Comparison of ENCODE assay signal across 20 mouse cellular contexts in the genomic region with DNA sequence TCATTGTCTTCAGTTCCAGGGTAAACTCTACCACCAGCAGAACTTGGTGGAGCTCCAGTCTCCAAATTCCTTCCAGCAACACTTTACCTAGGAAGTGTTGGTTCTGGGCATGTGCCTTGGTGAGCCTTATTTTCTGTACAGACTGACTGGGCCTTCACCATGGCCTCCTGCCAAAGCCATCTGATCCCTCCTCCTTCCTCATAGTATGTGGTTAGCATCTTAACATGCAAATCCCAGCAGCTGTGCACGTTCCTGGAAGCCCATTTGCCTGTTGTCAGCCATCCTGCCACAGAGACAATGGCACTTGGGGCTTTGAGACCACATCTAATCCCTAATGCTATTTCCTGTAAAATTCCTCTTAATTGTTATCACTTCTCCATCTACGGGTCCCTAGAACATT.
DNase-seq lines count a peak whose midpoint lies in the region; ATAC-seq and TF ChIP-seq lines count a peak whose summit lies in the region.
"Had no signal": no experiment of that assay in that cellular context is flagged by ENCODE, and none has a peak within 500 bp of the region (broad histone marks: within the 10 kb centered on the region; RNA-seq: fewer than 3 reads in every experiment).

No protein-coding gene starts in this region.

- peak; percentile 66 for ATAC-seq in forebrain, embryonic 14.5 days
- ATAC-seq in forebrain, embryonic 11.5 days (replicated peaks; ENCODE audit: low FRiP score): no peak
- ATAC-seq in midbrain, embryonic 11.5 days (ENCODE audit: low FRiP score): peak; percentile 48; the same call in 1 of the 2 replicates
- no peak for ATAC-seq in midbrain, embryonic 16.5 days
- ATAC-seq in midbrain, embryonic 14.5 days (ENCODE audit: low FRiP score, low TSS enrichment): no peak
- ATAC-seq: intestine, embryonic 15.5 days; liver, postnatal 0 days; Patski had no signal

- no peaks in the 10 kb centered on the region for H3K27me3 ChIP-seq in forebrain, embryonic 14.5 days (replicated peaks; ENCODE audit: control insufficient read depth, insufficient read depth, low read length)
- no peaks in the 10 kb centered on the region for H3K27me3 ChIP-seq in forebrain, embryonic 11.5 days (ENCODE audit: control insufficient read depth, insufficient read depth, low read length)
- no peaks in the 10 kb centered on the region for H3K27me3 ChIP-seq in midbrain, embryonic 11.5 days (ENCODE audit: control insufficient read depth, insufficient read depth, low read length)
- H3K27me3 ChIP-seq in midbrain, embryonic 16.5 days (ENCODE audit: control insufficient read depth, insufficient read depth, low read depth, low read length): no peaks in the 10 kb centered on the region
- H3K27me3 ChIP-seq in midbrain, embryonic 14.5 days (ENCODE audit: control insufficient read depth, insufficient read depth, low read length): no peaks in the 10 kb centered on the region
- H3K27me3 ChIP-seq in kidney, adult 2 months (replicated peaks; ENCODE audit: control insufficient read depth, insufficient read depth, low read length): no peaks in the 10 kb centered on the region
- H3K27me3 ChIP-seq: embryonic facial prominence, embryonic 13.5 days; intestine, embryonic 15.5 days; Patski had no signal

- H3K36me3 ChIP-seq in forebrain, embryonic 14.5 days (ENCODE audit: control insufficient read depth, insufficient read depth, low read length): no peaks in the 10 kb centered on the region
- H3K36me3 ChIP-seq in forebrain, embryonic 11.5 days (ENCODE audit: control insufficient read depth, insufficient read depth, low read length): no peaks in the 10 kb centered on the region
- H3K36me3 ChIP-seq in midbrain, embryonic 11.5 days (ENCODE audit: control insufficient read depth, insufficient read depth, low read length): no peaks in the 10 kb centered on the region
- no peaks in the 10 kb centered on the region for H3K36me3 ChIP-seq in midbrain, embryonic 16.5 days (ENCODE audit: control insufficient read depth, insufficient read depth, low read length)
- no peaks in the 10 kb centered on the region for H3K36me3 ChIP-seq in midbrain, embryonic 14.5 days (ENCODE audit: control insufficient read depth, insufficient read depth, low read length)
- H3K36me3 ChIP-seq in kidney, adult 2 months (ENCODE audit: control insufficient read depth, insufficient read depth, low read length): no peaks in the 10 kb centered on the region
- H3K36me3 ChIP-seq: embryonic facial prominence, embryonic 13.5 days; G1E; intestine, embryonic 15.5 days had no signal

- no peak overlapping the region for H3K4me2 ChIP-seq in forebrain, embryonic 14.5 days (ENCODE audit: low read length)
- H3K4me2 ChIP-seq in forebrain, embryonic 11.5 days (ENCODE audit: low read depth, low read length, severe bottlenecking): no peak overlapping the region
- H3K4me2 ChIP-seq in midbrain, embryonic 11.5 days: no peak overlapping the region
- no peak overlapping the region for H3K4me2 ChIP-seq in midbrain, embryonic 16.5 days (ENCODE audit: low read length)
- H3K4me2 ChIP-seq in midbrain, embryonic 14.5 days (ENCODE audit: low read length): no peak overlapping the region
- H3K4me2 ChIP-seq: embryonic facial prominence, embryonic 13.5 days; heart, embryonic 11.5 days; intestine, embryonic 15.5 days had no signal

- H3K4me1 ChIP-seq in forebrain, embryonic 14.5 days (ENCODE audit: control insufficient read depth, insufficient read depth, low read length): 0 out of 2 replicates have a peak, but pooled peaks cover 3% of the 10 kb centered on the region
- H3K4me1 ChIP-seq in forebrain, embryonic 11.5 days (replicated peaks; ENCODE audit: control insufficient read depth, insufficient read depth, low read length): 0 out of 2 replicates have a peak, but pooled peaks cover 2% of the 10 kb centered on the region
- peaks cover 8% of the 10 kb centered on the region for H3K4me1 ChIP-seq in midbrain, embryonic 11.5 days (ENCODE audit: control insufficient read depth, insufficient read depth, low read length)
- no peaks in the 10 kb centered on the region for H3K4me1 ChIP-seq in midbrain, embryonic 16.5 days (ENCODE audit: control insufficient read depth, insufficient read depth, low read length)
- peaks cover 6% of the 10 kb centered on the region for H3K4me1 ChIP-seq in midbrain, embryonic 14.5 days (ENCODE audit: control insufficient read depth, insufficient read depth, low read length)
- H3K4me1 ChIP-seq in kidney, adult 2 months (ENCODE audit: control insufficient read depth, insufficient read depth, low read length): no peaks in the 10 kb centered on the region
- H3K4me1 ChIP-seq: embryonic facial prominence, embryonic 13.5 days; intestine, embryonic 15.5 days had no signal

- H3K9ac ChIP-seq in forebrain, embryonic 14.5 days (ENCODE audit: low read length): no peak overlapping the region
- H3K9ac ChIP-seq in forebrain, embryonic 11.5 days (ENCODE audit: low read length): no peak overlapping the region
- no peak overlapping the region for H3K9ac ChIP-seq in midbrain, embryonic 11.5 days (ENCODE audit: low read length)
- no peak overlapping the region for H3K9ac ChIP-seq in midbrain, embryonic 16.5 days (ENCODE audit: low read depth, low read length)
- H3K9ac ChIP-seq in midbrain, embryonic 14.5 days (replicated peaks; ENCODE audit: low read length): no peak overlapping the region
- H3K9ac ChIP-seq: embryonic facial prominence, embryonic 13.5 days; intestine, embryonic 15.5 days; liver, postnatal 0 days had no signal

- no peak for TF ChIP-seq CTCF in brain, embryonic 14.5 days (IDR thresholded peaks at IDR 0.05; ENCODE audit: borderline replicate concordance, extremely low read depth, insufficient read depth, insufficient read length)
- TF ChIP-seq CTCF in kidney, adult 2 months (conservative IDR thresholded peaks at IDR 0.05; ENCODE audit: insufficient read depth, insufficient read length, low read depth, low read length): no peak

- no peaks in the 10 kb centered on the region for H3K9me3 ChIP-seq in forebrain, embryonic 14.5 days (replicated peaks; ENCODE audit: control insufficient read depth, low read length)
- H3K9me3 ChIP-seq in forebrain, embryonic 11.5 days (ENCODE audit: control insufficient read depth, low read length): no peaks in the 10 kb centered on the region
- H3K9me3 ChIP-seq in midbrain, embryonic 11.5 days (ENCODE audit: control insufficient read depth, low read length): no peaks in the 10 kb centered on the region
- H3K9me3 ChIP-seq in midbrain, embryonic 16.5 days (replicated peaks; ENCODE audit: control insufficient read depth, low read length, poor library complexity, severe bottlenecking): no peaks in the 10 kb centered on the region
- H3K9me3 ChIP-seq in midbrain, embryonic 14.5 days (ENCODE audit: control insufficient read depth, low read length): no peaks in the 10 kb centered on the region
- H3K9me3 ChIP-seq: embryonic facial prominence, embryonic 13.5 days; intestine, embryonic 15.5 days had no signal

- TF ChIP-seq POLR2A in brain, embryonic 14.5 days (IDR thresholded peaks at IDR 0.05; ENCODE audit: borderline replicate concordance, extremely low read depth, insufficient read depth, insufficient read length, poor library complexity, severe bottlenecking): no peak
- TF ChIP-seq POLR2A in kidney, adult 2 months (IDR thresholded peaks at IDR 0.05; ENCODE audit: low read depth, low read length): no peak

- peak; percentile 68 for DNase-seq in forebrain, embryonic 14.5 days (ENCODE audit: low spot score)
- DNase-seq in forebrain, embryonic 11.5 days (ENCODE audit: low spot score): no peak
- no peak for DNase-seq in midbrain, embryonic 11.5 days (ENCODE audit: low spot score, missing footprints)
- DNase-seq in brain, embryonic 14.5 days (ENCODE audit: low read depth): peak; percentile 84
- peak; percentile 69 for DNase-seq in midbrain, embryonic 14.5 days
- DNase-seq in kidney, adult 2 months: no peak
- DNase-seq: adrenal gland, adult 2 months; cerebellum, adult 18-20 months; cerebellum, postnatal 25 days; kidney, adult 9 months; kidney, postnatal 14 days; liver, postnatal 0 days; lung, postnatal 10 days; right cerebral cortex, postnatal 25 days had no signal

- no peak overlapping the region for H3K27ac ChIP-seq in forebrain, embryonic 14.5 days (ENCODE audit: low read depth, low read length)
- no peak overlapping the region for H3K27ac ChIP-seq in forebrain, embryonic 11.5 days (ENCODE audit: low read depth, low read length)
- H3K27ac ChIP-seq in midbrain, embryonic 11.5 days (ENCODE audit: low read depth, low read length): no peak overlapping the region
- H3K27ac ChIP-seq in midbrain, embryonic 16.5 days (ENCODE audit: low read length): no peak overlapping the region
- peak overlapping the region; percentile 21; the same call in 1 of the 2 replicates for H3K27ac ChIP-seq in midbrain, embryonic 14.5 days (replicated peaks; ENCODE audit: low read depth, low read length)
- no peak overlapping the region for H3K27ac ChIP-seq in kidney, adult 2 months (ENCODE audit: insufficient read depth, low read depth, low read length)
- H3K27ac ChIP-seq: embryonic facial prominence, embryonic 13.5 days; intestine, embryonic 15.5 days had no signal

- 9% methylated on average over 2 of the region's 2 CpGs for WGBS in forebrain, embryonic 14.5 days
- WGBS in forebrain, embryonic 11.5 days: 38% methylated on average over 2 of the region's 2 CpGs
- WGBS in midbrain, embryonic 11.5 days: 35% methylated on average over 2 of the region's 2 CpGs
- 9% methylated on average over 2 of the region's 2 CpGs for WGBS in midbrain, embryonic 16.5 days
- WGBS in midbrain, embryonic 14.5 days: 10% methylated on average over 2 of the region's 2 CpGs
- WGBS in kidney, adult 2 months: 63% methylated on average over 2 of the region's 2 CpGs

- no peak overlapping the region for H3K4me3 ChIP-seq in forebrain, embryonic 14.5 days (ENCODE audit: low read depth, low read length)
- no peak overlapping the region for H3K4me3 ChIP-seq in forebrain, embryonic 11.5 days (ENCODE audit: low read depth, low read length)
- H3K4me3 ChIP-seq in midbrain, embryonic 11.5 days (ENCODE audit: low read depth, low read length): no peak overlapping the region
- no peak overlapping the region for H3K4me3 ChIP-seq in midbrain, embryonic 16.5 days (ENCODE audit: low read depth, low read length)
- no peak overlapping the region for H3K4me3 ChIP-seq in midbrain, embryonic 14.5 days (replicated peaks; ENCODE audit: low read depth, low read length)
- H3K4me3 ChIP-seq in kidney, adult 2 months (ENCODE audit: insufficient read depth, low read depth, low read length): no peak overlapping the region
- H3K4me3 ChIP-seq: embryonic facial prominence, embryonic 13.5 days; intestine, embryonic 15.5 days had no signal

Comparison
In these comparisons a context has a peak if more than half of its experiments do, and no peak if none do; other contexts are left out.
1. ATAC-seq: peak in forebrain, embryonic 14.5 days (single experiment) and midbrain, embryonic 11.5 days (single experiment); none in forebrain, embryonic 11.5 days (single experiment), midbrain, embryonic 16.5 days (single experiment) and midbrain, embryonic 14.5 days (single experiment).
2. DNase-seq: peak in forebrain, embryonic 14.5 days (single experiment), brain, embryonic 14.5 days (single experiment) and midbrain, embryonic 14.5 days (single experiment); none in forebrain, embryonic 11.5 days (single experiment), midbrain, embryonic 11.5 days (single experiment) and kidney, adult 2 months (single experiment).